Mouse (Mus musculus): ENCODE data around the gene Gm44965. TPM values are rescaled to one million over a fixed set of nuclear protein-coding genes. Genes with fewer than 3 reads are reported as not detected.

Gene Gm44965
- polyA plus RNA-seq, 1 experiment from 2014 or later = not detected

DNA sequence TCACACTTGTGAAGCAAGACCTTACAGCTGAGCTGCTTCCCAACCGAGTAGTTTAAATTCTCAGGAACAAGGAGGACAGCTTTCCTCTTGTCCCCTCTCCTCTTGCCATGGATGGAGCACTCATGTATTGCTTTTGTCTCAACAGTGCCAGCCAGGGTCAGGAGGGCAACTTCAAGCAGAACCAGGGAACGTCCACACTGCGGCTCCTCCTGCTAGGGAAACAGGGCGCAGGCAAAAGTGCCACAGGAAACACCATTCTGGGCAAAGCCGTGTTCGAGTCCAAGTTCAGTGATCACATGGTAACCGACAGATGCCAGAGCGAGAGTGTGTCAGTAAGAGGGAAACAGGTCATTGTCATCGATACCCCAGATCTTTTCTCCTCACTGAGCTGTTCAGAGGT is 56.3 kb downstream of the Gm44965 start:
- Histone ChIP-seq H3K4me1 (no peaks in the 10 kb centered on the region), H3K9me3 (replicated peaks) (no peaks in the 10 kb centered on the region), H3K27ac (no peak overlapping the region), H3K36me3 (no peaks in the 10 kb centered on the region), H3K4me3 (no peak overlapping the region), H3K27me3 (no peaks in the 10 kb centered on the region), H3K4me2 (replicated peaks) (no peak overlapping the region), H3K9ac (no peak overlapping the region)
- ATAC-seq (ENCODE audit: low FRiP score) = no peak
- 91% methylated on average over 9 of the region's 9 CpGs for WGBS

DNA sequence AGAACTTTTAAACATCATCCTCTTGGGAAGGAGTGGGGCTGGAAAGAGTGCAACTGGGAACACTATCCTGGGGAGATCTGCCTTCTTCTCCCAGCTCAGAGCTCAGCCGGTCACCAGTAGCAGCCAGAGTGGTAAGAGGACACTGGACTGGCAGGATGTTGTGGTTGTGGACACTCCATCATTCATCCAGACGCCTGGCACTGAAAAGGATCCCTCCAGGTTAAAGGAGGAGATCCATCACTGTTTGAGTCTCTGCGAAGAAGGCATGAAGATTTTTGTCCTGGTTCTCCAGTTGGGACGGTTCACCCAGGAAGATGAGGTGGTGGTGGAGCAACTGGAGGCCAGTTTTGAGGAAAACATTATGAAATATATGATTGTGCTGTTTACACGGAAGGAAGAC is 65.0 kb downstream of the Gm44965 start:
- Histone ChIP-seq H3K9ac (no peak overlapping the region), H3K27me3 (no peaks in the 10 kb centered on the region), H3K36me3 (no peaks in the 10 kb centered on the region), H3K4me3 (no peak overlapping the region), H3K4me1 (no peaks in the 10 kb centered on the region), H3K4me2 (replicated peaks) (no peak overlapping the region), H3K9me3 (replicated peaks) (no peaks in the 10 kb centered on the region), H3K27ac (no peak overlapping the region)
- no peak for ATAC-seq (ENCODE audit: low FRiP score)
- 84% methylated on average over 5 of the region's 5 CpGs for WGBS

DNA sequence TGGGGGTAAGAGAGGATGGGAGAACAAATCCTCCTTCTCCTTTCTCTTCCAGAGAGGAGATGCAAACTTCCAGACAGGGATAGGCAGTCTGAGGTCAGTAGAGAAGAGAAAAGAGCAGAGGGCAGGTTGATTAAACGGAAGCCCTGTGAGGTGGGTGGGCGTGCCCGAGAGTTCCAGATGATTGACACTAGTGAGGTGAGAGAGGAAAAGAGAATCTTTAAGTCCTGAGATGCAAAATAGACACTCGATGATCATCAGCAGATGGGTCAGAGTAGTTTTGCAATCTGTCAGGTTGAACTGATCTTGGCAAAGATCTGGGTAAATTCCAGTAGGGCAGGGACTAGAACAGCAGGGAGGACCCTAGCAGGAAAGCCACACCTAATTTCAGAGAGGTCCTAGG is 71.0 kb downstream of the Gm44965 start:
- no peaks in the 10 kb centered on the region for H3K4me1 ChIP-seq
- 95% methylated on average over 4 of the region's 4 CpGs for WGBS
- H3K27me3 ChIP-seq = no peaks in the 10 kb centered on the region
- no peak overlapping the region for H3K4me2 ChIP-seq (replicated peaks)
- H3K9me3 ChIP-seq (replicated peaks) = no peaks in the 10 kb centered on the region
- H3K9ac ChIP-seq = no peak overlapping the region
- no peak overlapping the region for H3K27ac ChIP-seq
- no peaks in the 10 kb centered on the region for H3K36me3 ChIP-seq
- no peak overlapping the region for H3K4me3 ChIP-seq
- ATAC-seq (ENCODE audit: low FRiP score) = no peak

DNA sequence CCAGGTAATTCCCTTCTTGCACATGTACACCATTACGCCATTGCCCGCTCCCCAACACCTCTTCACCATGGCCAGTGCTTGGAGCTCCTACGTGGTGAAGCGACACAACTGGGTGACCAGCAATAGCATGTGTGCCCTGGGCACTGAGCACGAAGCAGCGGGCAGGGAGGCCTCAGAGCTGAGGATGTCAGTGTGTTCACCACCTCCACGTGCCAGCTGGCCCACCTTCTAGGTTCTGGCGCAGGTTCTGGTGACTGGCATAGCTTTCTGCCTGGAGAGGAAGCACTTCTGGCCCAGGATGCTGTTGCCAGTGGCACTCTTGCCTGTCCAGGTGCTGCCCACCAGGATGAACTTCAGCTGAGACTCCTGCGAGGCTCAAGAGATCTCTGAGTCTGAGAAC is 71.7 kb downstream of the Gm44965 start:
- Histone ChIP-seq H3K27ac (no peak overlapping the region), H3K36me3 (no peaks in the 10 kb centered on the region), H3K4me3 (no peak overlapping the region), H3K4me2 (replicated peaks) (no peak overlapping the region), H3K9ac (no peak overlapping the region), H3K4me1 (no peaks in the 10 kb centered on the region), H3K27me3 (no peaks in the 10 kb centered on the region), H3K9me3 (replicated peaks) (no peaks in the 10 kb centered on the region)
- ATAC-seq (ENCODE audit: low FRiP score) = no peak
- 90% methylated on average over 9 of the region's 9 CpGs for WGBS

DNA sequence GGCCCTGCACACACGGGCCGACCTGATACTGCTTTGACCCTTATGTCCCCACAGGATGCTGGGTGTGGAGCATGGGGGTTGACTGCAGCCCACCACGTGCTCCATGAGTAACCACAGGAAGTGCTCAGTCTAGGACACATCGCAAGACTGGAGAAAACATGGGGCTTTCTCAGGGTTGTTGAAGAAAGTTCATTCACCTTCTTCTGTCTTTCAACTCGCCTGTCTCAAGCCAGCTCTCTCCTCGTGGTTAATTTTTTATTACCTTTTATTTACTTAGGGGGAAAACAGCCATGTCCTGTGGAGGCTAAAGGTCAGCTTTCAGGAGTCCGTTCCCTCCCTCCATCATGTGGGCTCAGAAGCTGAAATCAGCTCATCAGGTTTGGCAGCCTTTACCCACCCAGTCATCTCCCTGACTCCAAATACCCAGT is 72.4 kb downstream of the Gm44965 start:
- no peaks in the 10 kb centered on the region for H3K27me3 ChIP-seq
- ATAC-seq (ENCODE audit: low FRiP score) = no peak
- H3K4me1 ChIP-seq = no peaks in the 10 kb centered on the region
- no peak overlapping the region for H3K4me2 ChIP-seq (replicated peaks)
- H3K9ac ChIP-seq = no peak overlapping the region
- H3K36me3 ChIP-seq = no peaks in the 10 kb centered on the region
- H3K4me3 ChIP-seq = no peak overlapping the region
- 63% methylated on average over 7 of the region's 7 CpGs for WGBS
- H3K27ac ChIP-seq = no peak overlapping the region
- no peaks in the 10 kb centered on the region for H3K9me3 ChIP-seq (replicated peaks)

DNA sequence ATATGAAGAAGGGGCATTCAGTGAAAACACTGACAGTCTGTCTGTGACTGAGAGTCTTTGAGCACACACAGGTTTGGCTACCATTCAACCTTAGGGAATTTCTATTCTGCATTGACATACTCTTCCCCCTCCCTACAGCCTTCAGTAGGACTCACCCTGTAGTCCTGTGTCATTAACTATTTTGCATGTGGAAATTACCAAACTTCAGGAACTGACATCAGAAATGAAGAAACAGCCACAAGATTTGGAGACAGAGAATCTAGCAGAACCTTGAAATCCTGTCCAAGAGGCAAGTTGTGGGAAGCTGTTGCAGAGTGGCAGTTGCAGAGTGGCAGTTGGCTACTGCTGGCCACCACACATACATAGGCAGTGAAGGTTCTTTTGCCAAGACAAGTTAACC is 74.3 kb downstream of the Gm44965 start:
- no peaks in the 10 kb centered on the region for H3K4me1 ChIP-seq
- no peaks in the 10 kb centered on the region for H3K36me3 ChIP-seq
- H3K4me3 ChIP-seq = no peak overlapping the region
- no peak overlapping the region for H3K27ac ChIP-seq
- no peak for ATAC-seq (ENCODE audit: low FRiP score)
- no peaks in the 10 kb centered on the region for H3K9me3 ChIP-seq (replicated peaks)
- no peak overlapping the region for H3K4me2 ChIP-seq (replicated peaks)
- no peak overlapping the region for H3K9ac ChIP-seq
- H3K27me3 ChIP-seq = no peaks in the 10 kb centered on the region

Other genes with a start within 250 kb of the Gm44965 start
- gene Krba1, start 198.4 kb upstream of the Gm44965 start, polyA plus RNA-seq (2016; fragmentation: Nextera tagmentation; extraction: Ambion mirVana) = 29.9 and 32.4 TPM in 2 replicates
- gene Zfp467, start 148.1 kb upstream of the Gm44965 start, polyA plus RNA-seq (2016; fragmentation: Nextera tagmentation; extraction: Ambion mirVana) = 21.2 and 22.2 TPM in 2 replicates
- gene Sspo, start 145.7 kb upstream of the Gm44965 start, polyA plus RNA-seq (2016; fragmentation: Nextera tagmentation; extraction: Ambion mirVana) = 0.34 and 0.40 TPM in 2 replicates
- gene Atp6v0e2, start 56.3 kb upstream of the Gm44965 start, polyA plus RNA-seq (2016; fragmentation: Nextera tagmentation; extraction: Ambion mirVana) = 74.7 and 75.0 TPM in 2 replicates
- gene Lrrc61, start 39.1 kb upstream of the Gm44965 start, polyA plus RNA-seq (2016; fragmentation: Nextera tagmentation; extraction: Ambion mirVana) = 19.7 and 22.5 TPM in 2 replicates
- 1.8 and 3.3 TPM in 2 replicates for gene Rarres2, start 21.2 kb upstream of the Gm44965 start, polyA plus RNA-seq (2016; fragmentation: Nextera tagmentation; extraction: Ambion mirVana)
- not detected in 2 replicates for gene Gm45021, start 4.3 kb upstream of the Gm44965 start, polyA plus RNA-seq (2016; fragmentation: Nextera tagmentation; extraction: Ambion mirVana)
- gene Repin1, start 58 bp upstream of the Gm44965 start, polyA plus RNA-seq (2016; fragmentation: Nextera tagmentation; extraction: Ambion mirVana) = 43.1 and 43.9 TPM in 2 replicates
- 12.7 and 14.6 TPM in 2 replicates for gene Zfp775, start 8.1 kb downstream of the Gm44965 start, polyA plus RNA-seq (2016; fragmentation: Nextera tagmentation; extraction: Ambion mirVana)
- gene AI854703, start 32.8 kb downstream of the Gm44965 start, polyA plus RNA-seq (2016; fragmentation: Nextera tagmentation; extraction: Ambion mirVana) = 2.6 and 3.1 TPM in 2 replicates
- 1.0 and 1.1 TPM in 2 replicates for gene Gimap8, start 53.3 kb downstream of the Gm44965 start, polyA plus RNA-seq (2016; fragmentation: Nextera tagmentation; extraction: Ambion mirVana)
- gene Gimap9, start 82.2 kb downstream of the Gm44965 start, polyA plus RNA-seq (2016; fragmentation: Nextera tagmentation; extraction: Ambion mirVana) = 3.7 and 4.4 TPM in 2 replicates
- 4.2 and 5.4 TPM in 2 replicates for gene Gimap4, start 90.6 kb downstream of the Gm44965 start, polyA plus RNA-seq (2016; fragmentation: Nextera tagmentation; extraction: Ambion mirVana)
- gene Gimap6, start 114.3 kb downstream of the Gm44965 start, polyA plus RNA-seq (2016; fragmentation: Nextera tagmentation; extraction: Ambion mirVana) = 8.5 and 9.6 TPM in 2 replicates
- 1.7 TPM in 1 of 2 replicates, not detected in the other for gene Gm28053, start 124.7 kb downstream of the Gm44965 start, polyA plus RNA-seq (2016; fragmentation: Nextera tagmentation; extraction: Ambion mirVana)
- not detected in 2 replicates for gene Gimap7, start 124.7 kb downstream of the Gm44965 start, polyA plus RNA-seq (2016; fragmentation: Nextera tagmentation; extraction: Ambion mirVana)
- 5.4 and 6.7 TPM in 2 replicates for gene Gimap1, start 145.1 kb downstream of the Gm44965 start, polyA plus RNA-seq (2016; fragmentation: Nextera tagmentation; extraction: Ambion mirVana)
- gene Gimap5, start 152.3 kb downstream of the Gm44965 start, polyA plus RNA-seq (2016; fragmentation: Nextera tagmentation; extraction: Ambion mirVana) = 0.97 and 1.6 TPM in 2 replicates
- not detected in 2 replicates for gene Gimap3, start 176.9 kb downstream of the Gm44965 start, polyA plus RNA-seq (2016; fragmentation: Nextera tagmentation; extraction: Ambion mirVana)
- 26.5 and 28.5 TPM in 2 replicates for gene Tmem176a, start 247.0 kb downstream of the Gm44965 start, polyA plus RNA-seq (2016; fragmentation: Nextera tagmentation; extraction: Ambion mirVana)
- 114 and 118 TPM in 2 replicates for gene Tmem176b, start 247.6 kb downstream of the Gm44965 start, polyA plus RNA-seq (2016; fragmentation: Nextera tagmentation; extraction: Ambion mirVana)